Mouse (Mus musculus) yolk sac, embryonic 10.5 days (tissue): ENCODE results near the gene Acap2.

ENCODE experiments used
- DNase-seq: peaks from one replicate; pipeline ENCODE4 v3.0.0-alpha.2; 2017; ENCODE audit warnings: low spot score

Gene Acap2

GRCm38 (mm10) chr16:31080573-31081051, 120.4 kb downstream of the Acap2 start:
- DNase-seq: peak; percentile 84

- no peak for DNase-seq
Measured at GRCm38 (mm10) chr16:31077396-31077795, 123.6 kb downstream of the Acap2 start.

- no peak for DNase-seq
Measured at GRCm38 (mm10) chr16:31076436-31076835, 124.6 kb downstream of the Acap2 start.

GRCm38 (mm10) chr16:31074324-31074908, 126.6 kb downstream of the Acap2 start:
- no peak for DNase-seq

- no peak for DNase-seq
Measured at GRCm38 (mm10) chr16:31071731-31072130, 129.3 kb downstream of the Acap2 start.

DNA sequence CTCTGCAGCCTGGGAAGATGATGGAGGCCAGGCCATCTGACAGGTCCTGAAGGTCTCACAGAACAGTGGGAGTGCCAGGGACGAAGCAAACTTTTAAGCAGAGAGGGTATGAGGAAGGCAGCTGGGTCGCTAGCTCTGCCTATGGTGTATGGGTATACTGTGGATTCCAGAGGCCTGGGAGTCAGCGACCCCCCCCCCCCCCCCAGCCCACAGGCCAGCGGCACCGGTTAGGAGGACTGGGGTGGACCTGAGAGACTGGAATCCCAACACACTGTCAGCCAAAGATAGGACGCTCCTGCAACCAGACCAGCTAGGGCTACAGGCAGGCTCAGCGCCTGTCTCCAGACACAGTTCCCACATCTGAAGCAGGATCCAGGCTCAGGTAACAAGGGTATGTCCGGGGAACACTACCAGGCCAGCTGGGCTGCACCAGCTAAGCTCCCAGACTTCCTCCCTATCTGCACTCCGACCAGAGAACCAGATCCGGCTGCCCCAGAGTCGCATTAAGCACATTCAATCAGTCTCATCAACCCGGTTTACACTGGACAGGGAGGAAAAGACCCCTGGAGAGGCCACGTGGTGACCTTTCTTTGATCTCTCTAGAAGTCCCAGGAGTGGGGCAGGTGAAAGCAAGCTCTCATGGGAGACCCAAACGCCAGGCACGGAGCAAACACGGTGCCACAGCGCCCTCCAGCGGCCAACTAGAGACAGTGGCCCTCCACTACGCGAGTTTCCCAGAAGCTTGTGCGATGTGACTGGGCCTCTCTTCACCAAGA, 130.5 kb downstream of the Acap2 start:
- DNase-seq: peak; percentile 81

DNA sequence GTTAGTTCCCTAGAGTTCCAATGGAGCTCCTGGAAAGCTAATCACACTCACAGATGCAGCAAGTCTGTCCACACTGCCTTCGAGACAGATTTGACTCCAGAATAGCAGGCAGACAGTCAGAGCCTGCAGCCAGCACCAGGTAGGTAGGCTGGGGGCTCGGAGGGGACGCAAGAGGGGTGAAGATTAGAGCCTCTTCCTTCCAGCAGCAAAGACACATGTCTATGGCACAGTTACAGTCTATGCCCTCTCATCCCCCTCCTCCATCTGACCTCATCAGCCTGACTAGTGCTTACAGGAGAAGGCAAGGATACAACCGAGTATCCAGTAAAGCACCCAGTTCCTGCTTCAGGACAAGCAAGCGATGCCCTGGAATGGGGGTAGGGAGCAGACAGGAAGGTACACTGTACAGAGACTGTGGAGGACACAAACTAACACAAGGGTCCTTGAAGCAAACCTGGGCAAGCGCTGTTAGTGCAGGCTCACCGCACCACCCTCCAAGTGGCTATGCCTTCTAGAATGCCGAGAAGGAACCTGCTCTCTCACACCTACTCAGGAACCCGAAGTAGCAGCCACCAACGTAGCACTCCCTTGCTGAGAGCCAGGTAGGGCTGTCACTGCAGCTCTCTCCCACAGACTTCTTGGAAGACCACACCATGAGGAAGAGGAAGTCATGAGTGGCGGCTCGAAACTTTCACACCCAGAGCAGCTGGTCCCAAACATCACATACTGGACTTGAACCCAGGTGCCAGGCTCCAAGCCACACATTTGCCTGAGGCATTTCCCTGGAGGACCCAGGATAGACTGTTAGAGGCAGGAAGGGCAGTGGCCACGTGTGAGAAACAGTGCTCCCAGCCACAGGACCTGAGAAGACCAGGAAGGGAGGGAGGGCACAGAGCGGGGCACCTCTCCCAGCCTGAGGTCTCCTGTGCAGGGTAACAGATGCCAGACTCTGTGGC, 131.6 kb downstream of the Acap2 start:
- no peak for DNase-seq

- DNase-seq: no peak
Measured at GRCm38 (mm10) chr16:31068280-31068679, 132.8 kb downstream of the Acap2 start.

GRCm38 (mm10) chr16:31066344-31067098, 134.5 kb downstream of the Acap2 start:
- DNase-seq: peak; percentile 38

GRCm38 (mm10) chr16:31064782-31065181, 136.3 kb downstream of the Acap2 start:
- DNase-seq: no peak

GRCm38 (mm10) chr16:31062918-31063317, 138.1 kb downstream of the Acap2 start:
- DNase-seq: no peak

DNA sequence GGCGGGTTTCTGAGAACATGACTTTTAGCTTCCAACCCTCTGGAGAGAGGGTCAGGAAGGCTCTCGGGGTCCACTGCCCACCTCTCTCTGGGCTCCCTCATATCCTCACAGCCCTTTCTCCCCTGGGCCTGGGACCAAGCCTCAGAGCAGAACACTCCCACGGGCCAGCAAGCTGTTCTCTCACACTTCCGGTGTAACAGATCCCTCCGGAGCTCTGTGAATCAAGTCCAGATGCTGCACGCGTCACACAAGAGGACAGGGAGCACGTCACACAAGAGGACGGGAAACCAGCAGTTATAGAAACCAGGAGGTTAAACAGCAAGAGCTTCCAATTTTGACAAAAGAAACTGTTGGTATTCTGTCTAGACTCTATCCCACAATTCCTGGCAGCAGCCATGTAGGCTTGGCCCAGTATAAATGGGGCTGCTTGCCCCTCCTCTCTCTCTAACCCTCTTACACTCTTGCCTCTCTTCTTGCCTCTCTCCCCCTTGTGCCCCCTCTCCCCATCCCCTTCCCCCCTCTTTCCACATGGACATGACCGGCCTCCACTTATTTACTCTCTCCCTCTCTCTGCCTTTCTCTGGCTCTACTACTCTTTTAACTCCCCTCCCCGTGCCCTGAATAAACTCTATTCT, 139.7 kb downstream of the Acap2 start:
- no peak for DNase-seq

- no peak for DNase-seq
Measured at GRCm38 (mm10) chr16:31060714-31061113, 140.3 kb downstream of the Acap2 start.

DNA sequence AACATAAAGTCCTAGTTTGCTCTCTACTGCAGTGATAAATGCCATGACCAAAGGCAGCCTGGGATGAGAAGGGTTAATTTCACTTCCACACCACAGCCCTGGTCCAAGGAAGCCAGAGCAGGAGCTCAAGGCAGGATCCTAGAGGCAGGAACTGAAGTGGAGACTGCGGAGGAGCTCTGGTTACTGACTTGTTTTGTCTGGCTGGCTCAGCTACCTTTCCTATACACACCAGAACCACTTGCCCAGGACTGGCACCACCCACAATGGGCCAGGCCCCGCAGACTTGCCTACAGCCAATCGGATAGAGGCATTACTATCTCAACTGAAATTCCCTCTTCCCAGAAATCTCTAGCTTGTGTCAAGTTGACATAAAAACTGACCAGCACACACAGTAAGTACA, 140.8 kb downstream of the Acap2 start:
- no peak for DNase-seq

- no peak for DNase-seq
Measured at GRCm38 (mm10) chr16:31059730-31060129, 141.3 kb downstream of the Acap2 start.

GRCm38 (mm10) chr16:31052812-31053211, 148.2 kb downstream of the Acap2 start:
- no peak for DNase-seq

GRCm38 (mm10) chr16:31052177-31052726, 148.8 kb downstream of the Acap2 start:
- DNase-seq: no peak

GRCm38 (mm10) chr16:31050701-31051100, 150.3 kb downstream of the Acap2 start:
- no peak for DNase-seq

DNA sequence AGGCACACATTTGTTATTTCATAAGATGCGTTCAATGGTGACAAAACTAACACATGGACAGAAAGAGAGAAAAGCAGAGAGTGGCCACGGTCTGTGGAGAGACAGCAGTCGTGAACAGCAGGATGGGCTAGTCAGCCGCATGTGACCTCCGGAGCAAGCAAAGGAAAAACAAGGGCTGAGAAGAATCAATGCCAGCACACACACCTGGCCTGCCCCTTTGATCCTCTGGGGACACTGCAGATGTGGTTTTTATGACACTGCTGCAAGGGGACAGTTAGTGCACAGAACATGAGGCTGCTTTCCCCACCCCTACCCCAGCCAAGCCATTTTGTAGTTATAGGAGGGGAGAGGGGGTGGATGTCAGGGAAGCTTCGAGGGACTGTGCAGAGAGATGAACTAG, 152.9 kb downstream of the Acap2 start:
- DNase-seq: no peak

DNA sequence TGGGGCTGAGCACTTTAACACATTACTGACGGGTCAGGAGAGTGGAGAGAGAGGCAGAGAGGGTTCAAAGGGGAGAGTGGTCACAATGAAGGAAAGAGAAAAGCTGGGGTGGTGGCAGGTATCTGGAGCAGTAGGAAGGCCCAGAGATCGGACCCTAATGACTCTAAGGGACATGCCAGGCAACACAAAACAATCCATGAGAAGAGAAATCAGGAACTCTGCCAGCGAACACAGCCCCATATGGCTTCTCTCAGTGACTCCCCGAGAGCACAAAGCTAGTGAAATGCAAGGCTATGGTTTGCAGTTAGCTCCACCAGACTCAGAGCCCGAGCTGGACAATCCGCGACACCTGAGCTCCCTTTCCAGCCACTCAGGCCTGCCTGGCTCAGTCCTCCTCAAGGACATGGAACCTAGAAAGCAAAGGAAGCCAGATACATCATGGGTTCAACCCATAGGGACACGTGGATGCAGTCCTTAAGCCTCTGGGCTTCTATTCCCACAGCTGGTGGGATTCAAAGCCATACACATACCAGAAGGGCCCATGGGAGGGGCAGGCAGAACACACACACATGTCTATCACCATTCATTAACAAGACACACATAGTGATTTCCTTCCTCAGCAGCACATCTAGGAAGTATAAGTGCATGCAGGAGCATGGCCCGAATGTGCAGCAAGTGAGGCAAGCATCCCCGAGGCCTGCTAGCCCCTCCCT, 153.7 kb downstream of the Acap2 start:
- no peak for DNase-seq
